In the genomic region with DNA sequence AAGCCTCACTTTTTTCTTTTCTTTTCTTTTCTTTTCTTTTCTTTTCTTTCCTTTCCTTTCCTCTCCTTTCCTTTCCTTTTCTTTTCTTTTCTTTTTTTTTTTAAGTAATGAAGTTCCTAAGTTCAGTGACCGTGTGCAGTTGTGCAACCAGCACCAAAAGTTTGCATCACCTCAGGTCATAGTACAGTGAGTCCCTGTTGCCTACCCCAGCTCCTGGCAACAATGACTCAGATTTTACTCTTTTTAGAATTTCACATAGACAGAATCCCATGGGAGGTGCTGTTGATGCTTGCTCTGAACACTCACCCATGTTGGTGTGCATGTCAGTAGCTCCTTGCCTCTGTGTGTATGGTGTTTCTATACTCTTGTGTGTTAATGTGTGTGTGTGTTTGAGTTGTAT, we compare ENCODE assay signal across 19 mouse cellular contexts.
A peak's percentile ranks its signal among the peaks of the same experiment; 100 is the strongest.
DNase-seq lines count a peak whose midpoint lies in the region; ATAC-seq and TF ChIP-seq lines count a peak whose summit lies in the region.
"Had no signal": no experiment of that assay in that cellular context is flagged by ENCODE, and none has a peak within 500 bp of the region (broad histone marks: within the 10 kb centered on the region; RNA-seq: fewer than 3 reads in every experiment).

No protein-coding gene starts in this region.

- WGBS in heart, embryonic 10.5 days = 81% methylated on average over 1 of the region's 1 CpGs
- 65% methylated on average over 1 of the region's 1 CpGs for WGBS in intestine, embryonic 16.5 days
- 33% methylated on average over 1 of the region's 1 CpGs for WGBS in liver, embryonic 15.5 days (ENCODE audit: insufficient replicate concordance)

- no peaks in the 10 kb centered on the region for H3K36me3 ChIP-seq in heart, embryonic 10.5 days
- H3K36me3 ChIP-seq in intestine, embryonic 16.5 days (ENCODE audit: control insufficient read depth, insufficient read depth, low read length) = no peaks in the 10 kb centered on the region
- no peaks in the 10 kb centered on the region for H3K36me3 ChIP-seq in liver, embryonic 15.5 days (replicated peaks)
- H3K36me3 ChIP-seq: limb, embryonic 10.5 days; midbrain, embryonic 13.5 days had no signal

- intact Hi-C loops in left cerebral cortex, adult 2 months (cut with DNase I) = no loop called here

- H3K4me1 ChIP-seq in heart, embryonic 10.5 days = no peaks in the 10 kb centered on the region
- no peaks in the 10 kb centered on the region for H3K4me1 ChIP-seq in intestine, embryonic 16.5 days (ENCODE audit: control insufficient read depth, insufficient read depth, low read length)
- no peaks in the 10 kb centered on the region for H3K4me1 ChIP-seq in liver, embryonic 15.5 days (replicated peaks)
- H3K4me1 ChIP-seq: limb, embryonic 10.5 days; midbrain, embryonic 13.5 days had no signal

- no peak for TF ChIP-seq CTCF in left cerebral cortex, adult 2 months (IDR thresholded peaks at IDR 0.05)

- no peaks in the 10 kb centered on the region for H3K9me3 ChIP-seq in heart, embryonic 10.5 days
- no peaks in the 10 kb centered on the region for H3K9me3 ChIP-seq in intestine, embryonic 16.5 days (ENCODE audit: control insufficient read depth, low read length)
- no peaks in the 10 kb centered on the region for H3K9me3 ChIP-seq in liver, embryonic 15.5 days (replicated peaks)
- H3K9me3 ChIP-seq: limb, embryonic 10.5 days; midbrain, embryonic 13.5 days had no signal

- H3K9ac ChIP-seq in intestine, embryonic 16.5 days (ENCODE audit: low read depth, low read length) = no peak overlapping the region
- H3K9ac ChIP-seq in liver, embryonic 15.5 days = no peak overlapping the region
- H3K9ac ChIP-seq: midbrain, embryonic 13.5 days had no signal

- peak; percentile 89 for ATAC-seq in intestine, embryonic 16.5 days
- ATAC-seq in liver, embryonic 15.5 days (ENCODE audit: insufficient read depth) = peak; percentile 47; the same call in 1 of the 2 replicates
- no peak for ATAC-seq in inflammation-experienced regulatory T-cells, adult 6 months
- ATAC-seq: forebrain, embryonic 14.5 days; hindbrain, embryonic 16.5 days; midbrain, embryonic 13.5 days had no signal

- no peak overlapping the region for H3K4me3 ChIP-seq in heart, embryonic 10.5 days
- H3K4me3 ChIP-seq in intestine, embryonic 16.5 days (ENCODE audit: low read length) = no peak overlapping the region
- no peak overlapping the region for H3K4me3 ChIP-seq in liver, embryonic 15.5 days (replicated peaks)
- no peak overlapping the region for H3K4me3 ChIP-seq in left cerebral cortex, adult 2 months
- H3K4me3 ChIP-seq: limb, embryonic 10.5 days; midbrain, embryonic 13.5 days had no signal

- peak; percentile 27 for DNase-seq in heart, embryonic 10.5 days (ENCODE audit: low spot score)
- DNase-seq in heart, adult 18-20 months = no peak
- peak; percentile 43 for DNase-seq in adipocyte (ENCODE audit: low spot score)
- DNase-seq in cerebellum, postnatal 14 days = no peak
- DNase-seq in left cerebral cortex, adult 2 months (ENCODE audit: extremely low spot score in 1 of 2, low spot score in 2 of 2) = no peak
- DNase-seq: cerebellum, adult 18-20 months; kidney, adult 18-20 months; kidney, postnatal 10 days; lung, postnatal 14 days; thymus, adult 2 months had no signal

- H3K4me2 ChIP-seq in intestine, embryonic 16.5 days (ENCODE audit: low read depth, low read length) = no peak overlapping the region
- H3K4me2 ChIP-seq in liver, embryonic 15.5 days = no peak overlapping the region
- H3K4me2 ChIP-seq: heart, embryonic 11.5 days; midbrain, embryonic 13.5 days had no signal

- no peaks in the 10 kb centered on the region for H3K27me3 ChIP-seq in heart, embryonic 10.5 days (ENCODE audit: insufficient read depth, poor library complexity, severe bottlenecking)
- no peaks in the 10 kb centered on the region for H3K27me3 ChIP-seq in intestine, embryonic 16.5 days (replicated peaks; ENCODE audit: control insufficient read depth, insufficient read depth, low read length)
- no peaks in the 10 kb centered on the region for H3K27me3 ChIP-seq in liver, embryonic 15.5 days
- H3K27me3 ChIP-seq: midbrain, embryonic 13.5 days had no signal

- no peak overlapping the region for H3K27ac ChIP-seq in heart, embryonic 10.5 days
- H3K27ac ChIP-seq in intestine, embryonic 16.5 days (ENCODE audit: low read length) = no peak overlapping the region
- no peak overlapping the region for H3K27ac ChIP-seq in liver, embryonic 15.5 days (replicated peaks)
- no peak overlapping the region for H3K27ac ChIP-seq in left cerebral cortex, adult 2 months
- H3K27ac ChIP-seq: limb, embryonic 10.5 days; midbrain, embryonic 13.5 days; stomach, postnatal 0 days had no signal

Comparison
In these comparisons a context has a peak if more than half of its experiments do, and no peak if none do; other contexts are left out.
1. DNase-seq: peak in heart, embryonic 10.5 days (single experiment) and adipocyte (single experiment); none in heart, adult 18-20 months (0 of 2), cerebellum, postnatal 14 days (0 of 2) and left cerebral cortex, adult 2 months (0 of 2).